Mouse (Mus musculus): ENCODE results near the gene Mospd3.

GRCm38 (mm10) chr5:137568223-137568798 is 32.5 kb downstream of the Mospd3 start:
- no peak for TF ChIP-seq POLR2A (IDR thresholded peaks at IDR 0.05; ENCODE audit: extremely low read depth, insufficient read depth, low read length)
- no peak for TF ChIP-seq CTCF (IDR thresholded peaks at IDR 0.05; ENCODE audit: extremely low read depth, insufficient read depth, low read length)

Data from cortical plate, adult 2 months (tissue).